Mouse (Mus musculus) lung, embryonic 14.5 days (tissue): ENCODE measurements at regions not wholly inside any gene's neighbourhood (a gene's known extent, or its start where the extent isn't known, plus 50 kb on each side); places are given as distances from the start of the nearest gene placed in this dataset.

Experiments
- ATAC-seq: fragments of 200-750 bp; cut with Nextera tagmentation; 2 replicates; pipeline ENCODE4 v1.8.0; 2017; ENCODE audit warnings: mild to moderate bottlenecking, moderate TSS enrichment, moderate library complexity; ENCODE audit not compliant: insufficient read depth
- DNase-seq: peaks from one replicate; pipeline ENCODE4 v3.0.0-alpha.2; 2015
- H3K27ac ChIP-seq: fragments of 300-500 bp; sonication (generic); 2 replicates; pipeline ENCODE4 v1.5.1; 2014; ENCODE audit warnings: low read depth, mild to moderate bottlenecking, moderate library complexity
- H3K27me3 ChIP-seq: fragments of 300-500 bp; sonication (generic); 2 replicates; pipeline ENCODE4 v1.6.1; 2014; ENCODE audit warnings: low read length, control low read depth; ENCODE audit not compliant: insufficient read depth
- H3K36me3 ChIP-seq: fragments of 300-500 bp; sonication (generic); 2 replicates; pipeline ENCODE4 v1.6.1; 2014; ENCODE audit warnings: control low read depth; ENCODE audit not compliant: insufficient read depth
- H3K4me1 ChIP-seq: fragments of 300-500 bp; sonication (generic); 2 replicates; pipeline ENCODE4 v1.6.1; 2014; ENCODE audit warnings: antibody characterized with exemption, control low read depth; ENCODE audit not compliant: insufficient read depth
- H3K4me2 ChIP-seq: fragments of 300-500 bp; sonication (generic); 2 replicates; pipeline ENCODE4 v1.6.1; 2014; ENCODE audit warnings: mild to moderate bottlenecking
- H3K4me3 ChIP-seq: fragments of 300-500 bp; sonication (generic); 2 replicates; pipeline ENCODE4 v1.5.1; 2014; ENCODE audit warnings: low read depth, low read length
- H3K9ac ChIP-seq: fragments of 300-500 bp; sonication (generic); 2 replicates; pipeline ENCODE4 v1.6.1; 2014
- H3K9me3 ChIP-seq: fragments of 300-500 bp; sonication (generic); 2 replicates; pipeline ENCODE4 v1.6.1; 2016; ENCODE audit warnings: low read depth, low read length, control low read depth
- CTCF ChIP-seq: IDR thresholded peaks from 2 replicates; pipeline ENCODE4 v1.5.1; 2016; ENCODE audit warnings: antibody characterized with exemption, low read depth
- WGBS: fragments of 180-500 bp; shearing (Covaris S2); extraction: QIAGEN DNeasy Blood & Tissue Kit; methylation state at CpG from one replicate; pipeline ENCODE4 v1.1.7; 2014; 5-methylcytosine and 5-hydroxymethylcytosine counted together

GRCm38 (mm10) chr15:60104126-60104525 is 87.7 kb upstream of the 4933412E24Rik start:
- Histone ChIP-seq H3K9me3 (no peaks in the 10 kb centered on the region), H3K4me2 (no peak overlapping the region), H3K36me3 (no peaks in the 10 kb centered on the region), H3K4me3 (no peak overlapping the region), H3K4me1 (no peaks in the 10 kb centered on the region), H3K9ac (no peak overlapping the region), H3K27ac (no peak overlapping the region), H3K27me3 (no peaks in the 10 kb centered on the region)
- no peak for TF ChIP-seq CTCF
- WGBS, result 52% methylated on average over 2 of the region's 2 CpGs
- DNase-seq, result no peak
- ATAC-seq, result no peak

GRCm38 (mm10) chr15:60101485-60102280 is 85.3 kb upstream of the 4933412E24Rik start:
- Histone ChIP-seq H3K36me3 (no peaks in the 10 kb centered on the region), H3K4me1 (no peaks in the 10 kb centered on the region), H3K9me3 (no peaks in the 10 kb centered on the region), H3K4me2 (no peak overlapping the region), H3K4me3 (no peak overlapping the region), H3K27me3 (no peaks in the 10 kb centered on the region), H3K9ac (no peak overlapping the region), H3K27ac (no peak overlapping the region)
- no peak for ATAC-seq
- DNase-seq, result no peak
- WGBS, result 74% methylated on average over 4 of the region's 4 CpGs
- TF ChIP-seq CTCF, result no peak

GRCm38 (mm10) chr15:60097141-60097540 is 80.7 kb upstream of the 4933412E24Rik start:
- no peak overlapping the region for H3K4me2 ChIP-seq
- peak; percentile 75 for DNase-seq
- H3K9me3 ChIP-seq, result no peaks in the 10 kb centered on the region

GRCm38 (mm10) chr15:60096131-60096530 is 79.7 kb upstream of the 4933412E24Rik start:
- no peak for ATAC-seq
- no peak for TF ChIP-seq CTCF
- 80% methylated on average over 4 of the region's 4 CpGs for WGBS

More at GRCm38 (mm10) chr15:60097141-60097540, 80.7 kb upstream of the 4933412E24Rik start:
- no peaks in the 10 kb centered on the region for H3K4me1 ChIP-seq
- ATAC-seq, result peak; percentile 38; the same call in 1 of the 2 replicates
- H3K27ac ChIP-seq, result no peak overlapping the region
- TF ChIP-seq CTCF, result peak; percentile 86
- H3K36me3 ChIP-seq, result no peaks in the 10 kb centered on the region
- no peak overlapping the region for H3K9ac ChIP-seq
- H3K27me3 ChIP-seq, result no peaks in the 10 kb centered on the region
- no peak overlapping the region for H3K4me3 ChIP-seq
- WGBS, result 9% methylated on average over 4 of the region's 4 CpGs

GRCm38 (mm10) chr15:60089921-60090320 is 73.5 kb upstream of the 4933412E24Rik start:
- H3K36me3 ChIP-seq, result no peaks in the 10 kb centered on the region
- no peak for TF ChIP-seq CTCF
- no peak overlapping the region for H3K27ac ChIP-seq
- H3K9ac ChIP-seq, result no peak overlapping the region
- 86% methylated on average over 5 of the region's 5 CpGs for WGBS
- no peak overlapping the region for H3K4me2 ChIP-seq
- H3K4me3 ChIP-seq, result no peak overlapping the region
- no peaks in the 10 kb centered on the region for H3K9me3 ChIP-seq
- DNase-seq, result no peak
- no peaks in the 10 kb centered on the region for H3K27me3 ChIP-seq
- no peak for ATAC-seq
- no peaks in the 10 kb centered on the region for H3K4me1 ChIP-seq

More at GRCm38 (mm10) chr15:60096131-60096530, 79.7 kb upstream of the 4933412E24Rik start:
- H3K27me3 ChIP-seq, result no peaks in the 10 kb centered on the region
- H3K9ac ChIP-seq, result no peak overlapping the region
- no peak for DNase-seq
- no peaks in the 10 kb centered on the region for H3K36me3 ChIP-seq
- no peak overlapping the region for H3K4me3 ChIP-seq
- H3K9me3 ChIP-seq, result no peaks in the 10 kb centered on the region
- no peaks in the 10 kb centered on the region for H3K4me1 ChIP-seq
- no peak overlapping the region for H3K4me2 ChIP-seq
- no peak overlapping the region for H3K27ac ChIP-seq

- Histone ChIP-seq H3K27ac (no peak overlapping the region), H3K27me3 (no peaks in the 10 kb centered on the region), H3K36me3 (no peaks in the 10 kb centered on the region), H3K4me2 (no peak overlapping the region), H3K9me3 (no peaks in the 10 kb centered on the region), H3K4me3 (no peak overlapping the region), H3K4me1 (no peaks in the 10 kb centered on the region), H3K9ac (no peak overlapping the region)
- no peak for TF ChIP-seq CTCF
- DNase-seq, result no peak
- ATAC-seq, result no peak
- 81% methylated on average over 10 of the region's 10 CpGs for WGBS
Observed at GRCm38 (mm10) chr15:60088964-60089899, 72.8 kb upstream of the 4933412E24Rik start.
